Mouse (Mus musculus): ENCODE data around the gene Cbarp.

The Cbarp gene

GRCm38 (mm10) chr10:80157141-80157929, 16.7 kb upstream of the Cbarp start:
- DNase-seq (ENCODE audit: low spot score in 2 of 2): no peak

- no peak for DNase-seq (ENCODE audit: low spot score in 2 of 2)
Observed at GRCm38 (mm10) chr10:80156752-80157053, 16.1 kb upstream of the Cbarp start.

GRCm38 (mm10) chr10:80156002-80156751, 15.5 kb upstream of the Cbarp start:
- no peak for DNase-seq (ENCODE audit: low spot score in 2 of 2)

GRCm38 (mm10) chr10:80155277-80155676, 14.6 kb upstream of the Cbarp start:
- no peak for DNase-seq (ENCODE audit: low spot score in 2 of 2)

GRCm38 (mm10) chr10:80154384-80154783, 13.7 kb upstream of the Cbarp start:
- DNase-seq (ENCODE audit: low spot score in 2 of 2): no peak

GRCm38 (mm10) chr10:80153713-80154112, 13.1 kb upstream of the Cbarp start:
- no peak for DNase-seq (ENCODE audit: low spot score in 2 of 2)

- DNase-seq (ENCODE audit: low spot score in 2 of 2): peak in 1 of 2 experiments; percentile 48
Observed at GRCm38 (mm10) chr10:80152873-80153260, 12.2 kb upstream of the Cbarp start.

GRCm38 (mm10) chr10:80152071-80152872, 11.6 kb upstream of the Cbarp start:
- peak in 1 of 2 experiments; percentile 40 for DNase-seq (ENCODE audit: low spot score in 2 of 2)

GRCm38 (mm10) chr10:80151211-80152034, 10.8 kb upstream of the Cbarp start:
- peak; percentile 60 to 64 for DNase-seq (ENCODE audit: low spot score in 2 of 2)

GRCm38 (mm10) chr10:80150226-80151210, 9.9 kb upstream of the Cbarp start:
- peak in 1 of 2 experiments; percentile 74 for DNase-seq (ENCODE audit: low spot score in 2 of 2)

GRCm38 (mm10) chr10:80149291-80150225, 8.9 kb upstream of the Cbarp start:
- DNase-seq (ENCODE audit: low spot score in 2 of 2): peak; percentile 88 to 97

GRCm38 (mm10) chr10:80148610-80149290, 8.1 kb upstream of the Cbarp start:
- DNase-seq (ENCODE audit: low spot score in 2 of 2): peak; percentile 90 to 93

GRCm38 (mm10) chr10:80147719-80148601, 7.3 kb upstream of the Cbarp start, which contains the start of gene Midn:
Gene Midn (plus strand): TSS chr10:80148272.
- DNase-seq (ENCODE audit: low spot score in 2 of 2): peak; percentile 80 to 83

GRCm38 (mm10) chr10:80147146-80147718, 6.6 kb upstream of the Cbarp start:
- DNase-seq (ENCODE audit: low spot score in 2 of 2): no peak

- no peak for DNase-seq (ENCODE audit: low spot score in 2 of 2)
Observed at GRCm38 (mm10) chr10:80146568-80147011, 6.0 kb upstream of the Cbarp start.

GRCm38 (mm10) chr10:80145896-80146295, 5.3 kb upstream of the Cbarp start:
- no peak for DNase-seq (ENCODE audit: low spot score in 2 of 2)
